Mouse (Mus musculus): ENCODE data around the gene Wsb1.

- TF ChIP-seq CTCF (IDR thresholded peaks at IDR 0.05; ENCODE audit: extremely low read depth, insufficient read depth, low read length): no peak
- TF ChIP-seq POLR2A (IDR thresholded peaks at IDR 0.05; ENCODE audit: extremely low read depth, insufficient read depth, low read length): no peak
Observed at GRCm38 (mm10) chr11:79293025-79293424, 38.6 kb upstream of the Wsb1 start.
